Mouse (Mus musculus): Measurements from ENCODE around the gene Sult2a4. TPM values are rescaled to one million over a fixed set of nuclear protein-coding genes. Genes with fewer than 3 reads are reported as not detected.
"Not testable (repeated sequence)": the region's sequence is repeated elsewhere in the genome, so short reads cannot be mapped to it uniquely, and the experiment has no call there.

Gene Sult2a4
- polyA plus RNA-seq (2015; fragmentation: Nextera tagmentation; extraction: Ambion mirVana) = not detected in 2 replicates

GRCm38 (mm10) chr7:13989507-13989906, at the start of gene Sult2a4:
Gene Sult2a4, minus strand, starts transcription at chr7:13989607.
- not testable (repeated sequence) for H3K27ac ChIP-seq (ENCODE audit: low read length); H3K4me1 ChIP-seq (ENCODE audit: control insufficient read depth, insufficient read depth, low read length); H3K9me3 ChIP-seq (replicated peaks; ENCODE audit: control insufficient read depth, low read length, poor library complexity, severe bottlenecking); H3K9ac ChIP-seq (ENCODE audit: low read depth, low read length); H3K4me2 ChIP-seq (ENCODE audit: low read length); H3K4me3 ChIP-seq (ENCODE audit: low read depth, low read length); H3K27me3 ChIP-seq (ENCODE audit: control insufficient read depth, insufficient read depth, low read depth, low read length); ATAC-seq; H3K36me3 ChIP-seq (ENCODE audit: control insufficient read depth, insufficient read depth, low read length)
- 96% methylated on average over 6 of the region's 6 CpGs for WGBS

GRCm38 (mm10) chr7:14030831-14031230, 41.4 kb upstream of the Sult2a4 start:
- H3K9me3 ChIP-seq (replicated peaks; ENCODE audit: control insufficient read depth, low read length, poor library complexity, severe bottlenecking); H3K4me1 ChIP-seq (ENCODE audit: control insufficient read depth, insufficient read depth, low read length); H3K4me3 ChIP-seq (ENCODE audit: low read depth, low read length); H3K36me3 ChIP-seq (ENCODE audit: control insufficient read depth, insufficient read depth, low read length); H3K4me2 ChIP-seq (ENCODE audit: low read length); H3K9ac ChIP-seq (ENCODE audit: low read depth, low read length); ATAC-seq; H3K27ac ChIP-seq (ENCODE audit: low read length); H3K27me3 ChIP-seq (ENCODE audit: control insufficient read depth, insufficient read depth, low read depth, low read length): not testable (repeated sequence)

- WGBS = 80% methylated on average over 8 of the region's 8 CpGs
- peaks cover 18% of the 10 kb centered on the region; the same call in 1 of the 2 replicates for H3K9me3 ChIP-seq (replicated peaks; ENCODE audit: control insufficient read depth, low read length, poor library complexity, severe bottlenecking)
- no peaks in the 10 kb centered on the region for H3K36me3 ChIP-seq (ENCODE audit: control insufficient read depth, insufficient read depth, low read length)
- no peaks in the 10 kb centered on the region for H3K4me1 ChIP-seq (ENCODE audit: control insufficient read depth, insufficient read depth, low read length)
- no peaks in the 10 kb centered on the region for H3K27me3 ChIP-seq (ENCODE audit: control insufficient read depth, insufficient read depth, low read depth, low read length)
- no peak overlapping the region for H3K4me2 ChIP-seq (ENCODE audit: low read length)
- ATAC-seq = no peak
- H3K27ac ChIP-seq (ENCODE audit: low read length) = no peak overlapping the region
- H3K4me3 ChIP-seq (ENCODE audit: low read depth, low read length) = no peak overlapping the region
- H3K9ac ChIP-seq (ENCODE audit: low read depth, low read length) = no peak overlapping the region
Observed at GRCm38 (mm10) chr7:14013083-14013482, 23.7 kb upstream of the Sult2a4 start.

GRCm38 (mm10) chr7:14010686-14011085, 21.3 kb upstream of the Sult2a4 start:
- H3K9ac ChIP-seq (ENCODE audit: low read depth, low read length); H3K4me2 ChIP-seq (ENCODE audit: low read length); H3K27ac ChIP-seq (ENCODE audit: low read length); H3K4me3 ChIP-seq (ENCODE audit: low read depth, low read length); H3K4me1 ChIP-seq (ENCODE audit: control insufficient read depth, insufficient read depth, low read length); H3K36me3 ChIP-seq (ENCODE audit: control insufficient read depth, insufficient read depth, low read length); ATAC-seq; H3K27me3 ChIP-seq (ENCODE audit: control insufficient read depth, insufficient read depth, low read depth, low read length): not testable (repeated sequence)
- peaks cover 13% of the 10 kb centered on the region; the same call in 1 of the 2 replicates for H3K9me3 ChIP-seq (replicated peaks; ENCODE audit: control insufficient read depth, low read length, poor library complexity, severe bottlenecking)

Other genes with a start within 250 kb of the Sult2a4 start
- gene Sult2a1, start 152.2 kb downstream of the Sult2a4 start, polyA plus RNA-seq (2015; fragmentation: Nextera tagmentation; extraction: Ambion mirVana) = not detected in 2 replicates
- gene Sult2a3, start 133.4 kb upstream of the Sult2a4 start, polyA plus RNA-seq (2015; fragmentation: Nextera tagmentation; extraction: Ambion mirVana) = not detected in 2 replicates